Mouse (Mus musculus) myocyte (in vitro differentiated cells): ENCODE data around the gene Poc5. TPM values are rescaled to one million over a fixed set of nuclear protein-coding genes. Genes with fewer than 3 reads are reported as not detected.

Experiments used
- H3K27me3 ChIP-seq: one replicate; pipeline ENCODE4 v1.6.1; 2011; ENCODE audit not compliant: control insufficient read depth, insufficient read depth, insufficient read length
- H3K36me3 ChIP-seq: one replicate; pipeline ENCODE4 v1.6.1; 2011; ENCODE audit not compliant: control insufficient read depth, insufficient read depth
- H3K4me2 ChIP-seq: one replicate; pipeline ENCODE4 v1.6.1; 2011; ENCODE audit warnings: low read depth, control low read depth
- H3K4me3 ChIP-seq: one replicate; pipeline ENCODE4 v1.5.1; 2011; ENCODE audit warnings: mild to moderate bottlenecking, control low read depth, moderate library complexity
- H3K79me2 ChIP-seq: one replicate; pipeline ENCODE4 v1.6.1; 2011; ENCODE audit not compliant: control insufficient read depth, insufficient read depth
- H3ac ChIP-seq: one replicate; pipeline ENCODE4 v1.6.1; 2011; ENCODE audit not compliant: control insufficient read depth, insufficient read length
- CEBPB ChIP-seq: IDR thresholded peaks from 2 replicates; pipeline ENCODE4 v1.6.1; 2011; ENCODE audit warnings: mild to moderate bottlenecking, moderate library complexity; ENCODE audit not compliant: poor library complexity, insufficient read depth, severe bottlenecking
- E2F4 ChIP-seq: IDR thresholded peaks from one replicate; pipeline ENCODE4 v1.6.1; 2011; ENCODE audit warnings: mild to moderate bottlenecking, control low read depth, moderate library complexity; ENCODE audit not compliant: insufficient read depth
- MAX ChIP-seq: IDR thresholded peaks from one replicate; pipeline ENCODE4 v1.6.1; 2011; ENCODE audit warnings: low read depth, mild to moderate bottlenecking, control low read depth
- MYOD1 ChIP-seq, 3 experiments: IDR thresholded peaks; one replicate each; pipeline ENCODE4 v1.6.1; 2011; ENCODE audit warnings: control low read depth in 2 of 3, low read depth in 2 of 3, mild to moderate bottlenecking in 2 of 3, moderate library complexity in 1 of 3; ENCODE audit not compliant: insufficient read length in 2 of 3, control insufficient read depth in 1 of 3
- MYOG ChIP-seq, 3 experiments: IDR thresholded peaks; one replicate each; pipeline ENCODE4 v1.6.1; 2011; ENCODE audit warnings: control low read depth in 2 of 3, low read depth in 2 of 3, mild to moderate bottlenecking in 2 of 3; ENCODE audit not compliant: insufficient read length in 2 of 3, control insufficient read depth in 1 of 3, insufficient read depth in 1 of 3
- POLR2A ChIP-seq: IDR thresholded peaks from one replicate; pipeline ENCODE4 v1.6.1; 2011; ENCODE audit warnings: low read depth, mild to moderate bottlenecking, control low read depth, moderate library complexity; ENCODE audit not compliant: insufficient read length
- POLR2AphosphoS2 ChIP-seq: IDR thresholded peaks from one replicate; pipeline ENCODE4 v1.6.1; 2011; ENCODE audit warnings: low read depth, control low read depth; ENCODE audit not compliant: insufficient read length
- REST ChIP-seq: IDR thresholded peaks from one replicate; pipeline ENCODE4 v1.6.1; 2011; ENCODE audit warnings: mild to moderate bottlenecking, control low read depth, moderate library complexity; ENCODE audit not compliant: insufficient read depth, insufficient read length
- SRF ChIP-seq: IDR thresholded peaks from one replicate; pipeline ENCODE4 v1.6.1; 2011; ENCODE audit warnings: low read depth; ENCODE audit not compliant: control insufficient read depth, insufficient read length
- TCF12 ChIP-seq: IDR thresholded peaks from one replicate; pipeline ENCODE4 v1.6.1; 2011; ENCODE audit warnings: mild to moderate bottlenecking, control low read depth; ENCODE audit not compliant: poor library complexity, insufficient read depth, severe bottlenecking
- TCF3 ChIP-seq: IDR thresholded peaks from one replicate; pipeline ENCODE4 v1.6.1; 2011; ENCODE audit warnings: low read depth, control low read depth; ENCODE audit not compliant: insufficient read length
- USF1 ChIP-seq: IDR thresholded peaks from one replicate; pipeline ENCODE4 v1.6.1; 2011; ENCODE audit warnings: low read depth, mild to moderate bottlenecking, control low read depth, moderate library complexity
- polyA plus RNA-seq: library from polyadenylated mRNA; unstranded; fragments of >200 nt; fragmentation: generic; extraction: Trizol; gene quantifications from one replicate; pipeline ENCODE4 v1.2.1, GENCODE M21; 2012; ENCODE audit warnings: missing spikeins

The Poc5 gene
- polyA plus RNA-seq, 1 experiment: 6.1 TPM

GRCm38 (mm10) chr13:96416380-96416779, 28.3 kb downstream of the Poc5 start:
- Histone ChIP-seq H3ac (no peak overlapping the region), H3K4me2 (no peak overlapping the region), H3K27me3 (no peaks in the 10 kb centered on the region), H3K79me2 (no peaks in the 10 kb centered on the region), H3K36me3 (peaks cover 19% of the 10 kb centered on the region), H3K4me3 (no peak overlapping the region)
- TF ChIP-seq CEBPB: no peak
- TF ChIP-seq POLR2A: no peak
- no peak for TF ChIP-seq E2F4
- no peak for TF ChIP-seq REST
- TF ChIP-seq POLR2AphosphoS2: no peak
- TF ChIP-seq TCF3: no peak
- TF ChIP-seq USF1: no peak
- TF ChIP-seq MYOD1 (IDR thresholded peaks at IDR 0.05; ENCODE audit: control insufficient read depth in 1 of 3, insufficient read length in 2 of 3, low read depth in 2 of 3): no peak
- TF ChIP-seq MYOG (IDR thresholded peaks at IDR 0.05; ENCODE audit: control insufficient read depth in 1 of 3, insufficient read depth in 1 of 3, insufficient read length in 2 of 3, low read depth in 2 of 3): no peak
- TF ChIP-seq SRF: no peak
- TF ChIP-seq TCF12: no peak
- no peak for TF ChIP-seq MAX

GRCm38 (mm10) chr13:96417261-96417813, 29.2 kb downstream of the Poc5 start:
- Histone ChIP-seq H3K27me3 (no peaks in the 10 kb centered on the region), H3ac (no peak overlapping the region), H3K36me3 (peaks cover 19% of the 10 kb centered on the region), H3K4me3 (no peak overlapping the region), H3K4me2 (no peak overlapping the region), H3K79me2 (no peaks in the 10 kb centered on the region)
- TF ChIP-seq REST (no peak), MYOD1 (IDR thresholded peaks at IDR 0.05; ENCODE audit: control insufficient read depth in 1 of 3, insufficient read length in 2 of 3, low read depth in 2 of 3) (no peak), MYOG (IDR thresholded peaks at IDR 0.05; ENCODE audit: control insufficient read depth in 1 of 3, insufficient read depth in 1 of 3, insufficient read length in 2 of 3, low read depth in 2 of 3) (no peak), MAX (no peak), E2F4 (no peak), TCF12 (no peak), POLR2AphosphoS2 (no peak), TCF3 (no peak), POLR2A (no peak), USF1 (no peak), CEBPB (no peak), SRF (no peak)

- Histone ChIP-seq H3K36me3 (peaks cover 19% of the 10 kb centered on the region), H3K79me2 (no peaks in the 10 kb centered on the region), H3K27me3 (no peaks in the 10 kb centered on the region), H3K4me2 (no peak overlapping the region), H3K4me3 (no peak overlapping the region), H3ac (no peak overlapping the region)
- TF ChIP-seq MYOD1 (IDR thresholded peaks at IDR 0.05; ENCODE audit: control insufficient read depth in 1 of 3, insufficient read length in 2 of 3, low read depth in 2 of 3) (peak in 1 of 3 experiments; percentile 66), MYOG (IDR thresholded peaks at IDR 0.05; ENCODE audit: control insufficient read depth in 1 of 3, insufficient read depth in 1 of 3, insufficient read length in 2 of 3, low read depth in 2 of 3) (peak in 2 of 3 experiments; percentile 57 to 66), POLR2AphosphoS2 (no peak)
Observed at GRCm38 (mm10) chr13:96418487-96418886, 30.4 kb downstream of the Poc5 start.

GRCm38 (mm10) chr13:96421230-96421629, 33.1 kb downstream of the Poc5 start:
- TF ChIP-seq MYOG (IDR thresholded peaks at IDR 0.05; ENCODE audit: control insufficient read depth in 1 of 3, insufficient read depth in 1 of 3, insufficient read length in 2 of 3, low read depth in 2 of 3): no peak
- no peak for TF ChIP-seq MYOD1 (IDR thresholded peaks at IDR 0.05; ENCODE audit: control insufficient read depth in 1 of 3, insufficient read length in 2 of 3, low read depth in 2 of 3)
- no peak for TF ChIP-seq POLR2AphosphoS2
- TF ChIP-seq TCF12: no peak
- TF ChIP-seq CEBPB: no peak
- no peak for TF ChIP-seq REST
- TF ChIP-seq MAX: no peak
- no peak for TF ChIP-seq USF1
- TF ChIP-seq SRF: no peak
- no peak for TF ChIP-seq E2F4
- no peak for TF ChIP-seq POLR2A
- TF ChIP-seq TCF3: no peak
- Histone ChIP-seq H3ac (no peak overlapping the region), H3K79me2 (no peaks in the 10 kb centered on the region), H3K4me3 (no peak overlapping the region), H3K36me3 (peaks cover 2% of the 10 kb centered on the region), H3K27me3 (no peaks in the 10 kb centered on the region), H3K4me2 (no peak overlapping the region)
